Mouse (Mus musculus): ENCODE results near the gene Chrne. TPM values are rescaled to one million over a fixed set of nuclear protein-coding genes. Genes with fewer than 3 reads are reported as not detected.
"Not testable (repeated sequence)": the region's sequence is repeated elsewhere in the genome, so short reads cannot be mapped to it uniquely, and the experiment has no call there.

Chrne gene
- total RNA-seq, 2 experiments from 2014 or later, result 0.94 TPM; not detected in 1

- no peak for DNase-seq (ENCODE audit: low spot score in 2 of 2)
Observed at GRCm38 (mm10) chr11:70586261-70586660, 32.8 kb downstream of the Chrne start.

GRCm38 (mm10) chr11:70585457-70585856, 33.6 kb downstream of the Chrne start:
- DNase-seq (ENCODE audit: low spot score in 2 of 2), result no peak

GRCm38 (mm10) chr11:70583775-70584174, 35.2 kb downstream of the Chrne start:
- DNase-seq (ENCODE audit: low spot score in 2 of 2), result no peak

- DNase-seq (ENCODE audit: low spot score in 2 of 2), result no peak
Observed at GRCm38 (mm10) chr11:70583022-70583714, 35.8 kb downstream of the Chrne start.

GRCm38 (mm10) chr11:70582196-70582595, 36.8 kb downstream of the Chrne start:
- no peak for DNase-seq (ENCODE audit: low spot score in 2 of 2)

GRCm38 (mm10) chr11:70580921-70581320, 38.1 kb downstream of the Chrne start:
- no peak for DNase-seq (ENCODE audit: low spot score in 2 of 2)

GRCm38 (mm10) chr11:70580358-70580720, 38.7 kb downstream of the Chrne start:
- no peak for DNase-seq (ENCODE audit: low spot score in 2 of 2)

- no peak for DNase-seq (ENCODE audit: low spot score in 2 of 2)
Observed at GRCm38 (mm10) chr11:70579710-70580357, 39.2 kb downstream of the Chrne start.

GRCm38 (mm10) chr11:70578962-70579361, 40.1 kb downstream of the Chrne start:
- no peak for DNase-seq (ENCODE audit: low spot score in 2 of 2)

GRCm38 (mm10) chr11:70577201-70577600, 41.8 kb downstream of the Chrne start:
- no peak for DNase-seq (ENCODE audit: low spot score in 2 of 2)

GRCm38 (mm10) chr11:70573872-70574271, 45.1 kb downstream of the Chrne start:
- DNase-seq (ENCODE audit: low spot score in 2 of 2), result no peak

- no peak for DNase-seq (ENCODE audit: low spot score in 2 of 2)
Observed at GRCm38 (mm10) chr11:70572348-70572902, 46.6 kb downstream of the Chrne start.

GRCm38 (mm10) chr11:70571641-70572040, 47.4 kb downstream of the Chrne start:
- no peak for DNase-seq (ENCODE audit: low spot score in 2 of 2)

GRCm38 (mm10) chr11:70570614-70571013, 48.4 kb downstream of the Chrne start:
- DNase-seq (ENCODE audit: low spot score in 2 of 2), result not testable (repeated sequence)

GRCm38 (mm10) chr11:70566586-70566985, 52.4 kb downstream of the Chrne start:
- no peak for DNase-seq (ENCODE audit: low spot score in 2 of 2)

Other genes with a start within 250 kb of the Chrne start
- gene Pelp1, start 209.2 kb downstream of the Chrne start, total RNA-seq (2021), result 10 to 100 TPM; 41.3 to 46.8 TPM
- gene Arrb2, start 186.6 kb downstream of the Chrne start, total RNA-seq (2021), result 10 to 100 TPM; 92.5 to 96.0 TPM
- gene Med11, start 167.3 kb downstream of the Chrne start, total RNA-seq (2021), result 10 to 100 TPM; 20.5 TPM
- 1 to 10 TPM in 1 of 2 experiments, under 1 TPM in 1; 0.96 to 1.1 TPM for gene Zmynd15, start 159.8 kb downstream of the Chrne start, total RNA-seq (2021)
- under 1 TPM; 0.42 to 0.69 TPM for gene Cxcl16, start 159.2 kb downstream of the Chrne start, total RNA-seq (2021)
- not detected for gene Tm4sf5, start 114.0 kb downstream of the Chrne start, total RNA-seq (2021)
- not detected for gene Vmo1, start 104.6 kb downstream of the Chrne start, total RNA-seq (2021)
- not detected for gene Gltpd2, start 100.0 kb downstream of the Chrne start, total RNA-seq (2021)
- gene Psmb6, start 93.8 kb downstream of the Chrne start, total RNA-seq (2021), result 100 to 1,000 TPM; 221 to 229 TPM
- not detected for gene Gm40193, start 86.3 kb downstream of the Chrne start, total RNA-seq (2021)
- gene Pld2, start 79.2 kb downstream of the Chrne start, total RNA-seq (2021), result 10 to 100 TPM; 25.0 to 25.6 TPM
- gene Mink1, start 56.3 kb downstream of the Chrne start, total RNA-seq (2021), result 100 to 1,000 TPM; 208 to 249 TPM
- 1 to 10 TPM in 1 of 2 experiments, not detected in 1; 1.1 TPM for gene 4930544D05Rik, start 3.4 kb downstream of the Chrne start, total RNA-seq (2021)
- not detected for gene Gp1ba, start 19.9 kb upstream of the Chrne start, total RNA-seq (2021)
- gene Rnf167, start 28.0 kb upstream of the Chrne start, total RNA-seq (2021), result 10 to 100 TPM; 60.3 to 61.5 TPM
- gene Slc25a11, start 28.3 kb upstream of the Chrne start, total RNA-seq (2021), result 100 to 1,000 TPM; 117 to 125 TPM
- gene Pfn1, start 35.4 kb upstream of the Chrne start, total RNA-seq (2021), result 100 to 1,000 TPM; 364 to 371 TPM
- 10 to 100 TPM in 1 of 2 experiments, 1 to 10 TPM in 1; 5.1 to 10.5 TPM for gene Eno3, start 38.0 kb upstream of the Chrne start, total RNA-seq (2021)
- gene Spag7, start 50.2 kb upstream of the Chrne start, total RNA-seq (2021), result 10 to 100 TPM; 52.8 to 53.9 TPM
- gene Camta2, start 68.9 kb upstream of the Chrne start, total RNA-seq (2021), result 100 to 1,000 TPM; 183 to 189 TPM
- 1 to 10 TPM; 1.4 to 1.8 TPM for gene Inca1, start 80.9 kb upstream of the Chrne start, total RNA-seq (2021)
- gene Kif1c, start 81.3 kb upstream of the Chrne start, total RNA-seq (2021), result 10 to 100 TPM; 55.9 to 59.9 TPM
- gene Zfp3, start 145.0 kb upstream of the Chrne start, total RNA-seq (2021), result 10 to 100 TPM; 16.2 to 17.4 TPM
- gene Scimp, start 193.4 kb upstream of the Chrne start, total RNA-seq (2021), result not detected
- gene Rabep1, start 225.6 kb upstream of the Chrne start, total RNA-seq (2021), result 100 to 1,000 TPM; 115 to 117 TPM